Mouse (Mus musculus) urinary bladder, adult 2 months (tissue): ENCODE data around the gene Pcp4l1. TPM values are rescaled to one million over a fixed set of nuclear protein-coding genes. Genes with fewer than 3 reads are reported as not detected.

Source experiments
- DNase-seq: peaks from one replicate; pipeline ENCODE4 v3.0.0; 2022; ENCODE audit warnings: low spot score
- polyA plus RNA-seq: library from polyadenylated mRNA; depleted of rRNA; stranded (reverse); fragments of >200 nt; gene quantifications from 2 replicates; pipeline ENCODE4 v1.2.3, GENCODE M21; 2012

Gene Pcp4l1
- polyA plus RNA-seq, 1 experiment, result 317 TPM

- no peak for DNase-seq
These were observed 25.5 kb upstream of the Pcp4l1 start for GRCm38 (mm10) chr1:171221281-171222193.

- peak; percentile 74 for DNase-seq
These were observed 24.8 kb upstream of the Pcp4l1 start for GRCm38 (mm10) chr1:171220871-171221270.

GRCm38 (mm10) chr1:171216241-171216955, 20.3 kb upstream of the Pcp4l1 start:
- no peak for DNase-seq

- DNase-seq, result no peak
These were observed 17.9 kb upstream of the Pcp4l1 start, which contains the start of gene Nr1i3 for GRCm38 (mm10) chr1:171213801-171214496. Gene Nr1i3, plus strand, starts transcription at chr1:171213970.

GRCm38 (mm10) chr1:171212854-171213253, 16.8 kb upstream of the Pcp4l1 start:
- DNase-seq, result no peak

- no peak for DNase-seq
These were observed 13.3 kb upstream of the Pcp4l1 start for GRCm38 (mm10) chr1:171209409-171209808.

GRCm38 (mm10) chr1:171205704-171206493, 9.8 kb upstream of the Pcp4l1 start:
- DNase-seq, result no peak

GRCm38 (mm10) chr1:171204249-171204644, 8.2 kb upstream of the Pcp4l1 start:
- no peak for DNase-seq

GRCm38 (mm10) chr1:171203471-171204248, 7.6 kb upstream of the Pcp4l1 start:
- DNase-seq, result no peak

- DNase-seq, result no peak
These were observed 4.7 kb upstream of the Pcp4l1 start for GRCm38 (mm10) chr1:171200769-171201168.

GRCm38 (mm10) chr1:171199532-171199931, 3.5 kb upstream of the Pcp4l1 start:
- no peak for DNase-seq

- DNase-seq, result no peak
These were observed 834 bp downstream of the Pcp4l1 start for GRCm38 (mm10) chr1:171195046-171195822.

- DNase-seq, result no peak
These were observed 1.9 kb downstream of the Pcp4l1 start for GRCm38 (mm10) chr1:171193911-171194830.

- no peak for DNase-seq
These were observed 2.8 kb downstream of the Pcp4l1 start for GRCm38 (mm10) chr1:171193093-171193840.

GRCm38 (mm10) chr1:171192283-171192682, 3.8 kb downstream of the Pcp4l1 start:
- DNase-seq, result no peak

- DNase-seq, result no peak
These were observed 5.2 kb downstream of the Pcp4l1 start for GRCm38 (mm10) chr1:171190832-171191231.

GRCm38 (mm10) chr1:171189476-171190114, 6.5 kb downstream of the Pcp4l1 start:
- DNase-seq, result no peak
